Mouse (Mus musculus): ENCODE measurements around the gene Apobec1.
"Not testable (repeated sequence)": the region's sequence is repeated elsewhere in the genome, so short reads cannot be mapped to it uniquely, and the experiment has no call there.

Gene Apobec1

DNA sequence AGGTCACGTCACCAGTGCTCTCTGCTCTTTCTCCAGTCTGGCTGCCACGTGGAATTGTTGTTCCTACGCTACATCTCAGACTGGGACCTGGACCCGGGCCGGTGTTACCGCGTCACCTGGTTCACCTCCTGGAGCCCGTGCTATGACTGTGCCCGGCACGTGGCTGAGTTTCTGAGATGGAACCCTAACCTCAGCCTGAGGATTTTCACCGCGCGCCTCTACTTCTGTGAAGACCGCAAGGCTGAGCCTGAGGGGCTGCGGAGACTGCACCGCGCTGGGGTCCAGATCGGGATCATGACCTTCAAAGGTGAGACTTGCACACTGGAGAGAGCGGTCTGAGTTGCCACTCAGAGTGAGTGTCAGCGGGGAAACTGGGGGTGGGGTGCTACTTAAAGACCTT lies 41.2 kb downstream of the Apobec1 start:
- in situ Hi-C loops (cut with MboI, MseI), result no loop called here

DNA sequence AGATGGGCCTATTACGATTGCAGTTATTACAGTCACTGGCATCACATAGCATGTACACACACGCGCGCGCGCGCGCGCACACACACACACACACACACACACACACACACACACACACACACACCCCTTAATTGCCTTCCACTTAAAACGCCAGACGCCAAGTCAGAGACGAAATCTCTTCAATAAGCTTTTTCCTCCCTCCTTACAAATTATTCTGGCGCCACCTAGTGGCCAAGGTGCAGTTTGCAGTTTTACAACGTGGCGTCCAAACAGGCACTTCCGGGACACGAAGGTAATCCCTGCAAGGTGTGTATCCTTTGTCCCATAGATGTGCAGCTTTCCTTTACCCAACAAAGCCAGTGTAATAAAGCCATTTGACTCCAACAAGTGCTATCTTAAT lies 41.8 kb downstream of the Apobec1 start:
- in situ Hi-C loops (cut with MboI, MseI), result no loop called here

DNA sequence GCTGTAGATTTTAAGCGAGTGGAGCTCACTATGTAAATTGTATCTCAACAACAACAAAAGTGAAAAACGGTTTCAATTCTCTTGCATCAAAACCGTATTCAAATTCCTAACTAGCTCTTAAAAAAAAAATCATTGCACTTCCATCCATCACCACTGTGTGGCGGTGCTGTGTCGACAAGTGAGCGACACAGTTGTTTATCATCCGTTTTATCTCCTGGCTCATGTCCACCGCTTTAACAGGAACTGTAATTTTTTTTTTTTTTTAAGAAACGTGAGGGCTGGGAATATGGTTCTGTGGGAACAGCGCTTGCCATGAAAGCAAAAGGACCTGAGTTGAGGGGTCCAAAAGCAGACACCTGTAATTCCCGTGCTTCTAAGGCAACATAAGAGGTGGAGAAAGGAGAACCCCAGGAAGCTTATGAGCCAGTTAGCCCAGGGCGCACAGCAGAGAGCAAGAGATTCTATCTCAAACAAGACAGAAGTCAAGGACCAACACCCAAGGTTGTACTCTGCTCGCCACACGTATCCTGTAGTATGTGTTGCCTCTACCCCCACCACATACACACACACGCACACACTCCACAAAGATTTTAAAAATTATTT lies 45.2 kb downstream of the Apobec1 start:
- in situ Hi-C loops (cut with MboI, MseI), result no loop called here

DNA sequence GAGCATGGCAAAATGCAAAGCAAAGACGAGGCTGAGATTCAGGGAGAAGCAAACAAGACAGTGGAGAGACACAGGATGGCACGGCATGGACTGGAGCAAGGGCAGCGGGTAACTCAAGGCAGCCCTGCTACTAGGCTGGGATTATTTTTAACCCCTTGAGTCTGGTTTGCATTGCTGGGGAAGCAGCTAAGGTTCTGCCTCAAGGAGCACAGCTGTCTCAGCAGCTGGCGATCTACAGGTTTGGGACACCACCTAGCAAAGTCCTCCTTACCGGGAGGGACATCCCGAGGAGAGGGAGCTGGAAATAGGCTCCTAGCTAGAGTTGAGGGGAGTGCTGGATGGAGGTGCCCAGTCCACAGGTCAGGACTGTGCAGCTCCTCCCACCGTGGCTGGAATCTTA lies 47.0 kb downstream of the Apobec1 start:
- in situ Hi-C loops (cut with MboI, MseI), result no loop called here

DNA sequence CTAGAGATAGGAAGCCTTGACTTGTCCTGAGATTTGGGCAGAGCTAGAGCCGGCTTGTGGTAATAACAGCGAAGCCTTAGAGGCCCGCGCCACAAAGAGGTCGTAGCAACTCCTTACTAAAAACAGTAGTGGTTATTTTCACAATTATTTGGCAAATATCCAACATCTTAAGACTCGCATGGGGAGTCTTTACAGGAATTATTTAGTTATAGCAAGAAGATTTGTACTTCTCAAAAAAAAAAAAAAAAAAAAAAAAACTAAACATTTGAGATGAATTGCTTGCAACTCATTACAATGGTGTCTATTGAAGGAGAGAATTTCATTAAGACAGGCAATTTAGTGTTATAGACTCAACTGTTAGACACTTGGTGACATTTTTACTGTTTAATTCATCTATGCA lies 48.1 kb downstream of the Apobec1 start:
- in situ Hi-C loops (cut with MboI, MseI), result no loop called here

DNA sequence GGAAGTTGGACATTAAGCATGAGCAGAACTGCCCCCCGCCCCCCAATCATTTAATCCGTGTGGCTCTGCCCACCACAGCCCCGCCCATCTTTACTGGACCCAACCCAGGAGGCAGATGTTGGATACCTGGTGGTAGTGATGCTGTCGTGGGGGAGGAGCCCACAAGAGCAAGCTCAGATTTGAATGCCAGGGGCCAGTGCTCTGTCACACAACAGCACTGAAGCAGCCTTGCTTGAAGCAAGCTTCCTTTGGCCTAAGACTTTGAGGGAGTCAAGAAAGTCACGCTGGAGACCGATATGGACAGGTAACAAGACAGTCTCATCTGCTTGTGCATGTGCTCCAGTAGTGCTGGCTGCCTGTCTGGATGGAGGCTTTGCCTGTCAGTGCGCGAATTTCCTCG lies 48.6 kb downstream of the Apobec1 start, which contains the start of gene Aicda:
TSS of gene Aicda (plus strand) at position 196 of the 400 bp plus-strand sequence.
- in situ Hi-C loops (cut with MboI, MseI), result no loop called here

DNA sequence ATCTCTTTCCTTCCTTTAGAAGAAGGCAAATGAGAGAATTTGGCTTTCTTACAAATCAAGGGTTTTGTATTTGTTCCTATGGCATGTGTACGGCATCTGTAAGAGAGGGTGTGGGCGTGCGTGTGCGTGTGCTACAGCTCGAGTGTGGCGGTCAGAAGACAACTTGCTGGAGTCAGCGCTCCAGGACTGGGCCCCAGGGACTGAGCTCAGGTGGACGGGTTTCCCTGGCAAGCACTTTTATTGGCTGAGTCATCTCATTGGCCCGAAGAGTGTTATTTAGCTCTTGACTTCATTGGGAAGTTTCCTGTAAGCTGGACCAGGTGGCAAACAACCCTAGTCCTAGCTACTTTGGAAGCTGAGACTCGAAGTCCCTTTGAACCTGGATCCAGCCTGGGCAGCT lies 56.3 kb downstream of the Apobec1 start:
- in situ Hi-C loops (cut with MboI, MseI), result no loop called here

DNA sequence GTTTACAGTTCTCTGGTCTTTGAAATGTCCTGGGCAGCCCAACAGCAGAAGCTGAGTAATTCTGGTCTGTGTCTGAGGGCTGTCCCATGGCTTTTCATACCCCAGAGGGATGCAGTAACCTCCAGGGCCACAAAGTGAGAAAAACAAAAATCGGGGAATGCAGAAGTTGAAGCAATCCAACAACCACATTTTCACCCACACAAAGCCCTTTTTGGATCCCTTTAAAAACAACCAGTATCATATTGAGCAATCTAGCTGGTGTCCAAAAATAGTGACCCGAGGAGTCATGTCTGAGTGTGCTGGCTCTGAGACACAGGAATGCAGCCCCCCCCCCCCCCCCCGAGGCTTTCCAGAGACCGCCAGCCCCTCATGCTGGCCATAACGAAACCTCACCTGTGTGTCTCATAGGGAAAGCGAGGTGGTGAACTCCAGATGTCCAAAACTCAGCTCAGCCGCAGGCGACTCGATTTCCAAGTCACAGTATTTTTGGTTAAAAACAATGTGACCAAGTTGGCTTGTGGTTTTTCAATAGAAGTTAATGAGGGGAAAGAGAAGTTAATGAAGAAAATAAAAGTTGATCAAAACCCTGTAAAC lies 56.9 kb downstream of the Apobec1 start:
- in situ Hi-C loops (cut with MboI, MseI), result no loop called here

DNA sequence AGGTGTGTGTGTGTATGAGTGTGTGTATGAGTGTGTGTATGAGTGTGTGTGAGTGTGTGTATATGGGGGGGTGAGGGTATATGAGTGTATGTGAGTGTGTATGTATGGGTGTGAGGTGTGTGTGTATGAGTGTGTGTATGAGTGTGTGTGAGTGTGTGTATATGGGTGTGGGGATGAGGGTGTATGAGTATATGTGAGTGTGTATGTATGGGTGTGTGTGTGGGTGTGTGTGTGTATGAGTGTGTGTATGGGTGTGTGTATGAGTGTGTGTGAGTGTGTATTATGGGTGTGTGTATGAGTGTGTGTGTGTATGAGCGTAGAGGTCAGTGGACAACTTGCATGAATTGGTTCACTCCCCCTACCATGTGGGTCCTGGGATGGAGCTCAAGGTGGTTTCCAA lies 57.6 kb downstream of the Apobec1 start:
- in situ Hi-C loops (cut with MboI, MseI), result no loop called here

DNA sequence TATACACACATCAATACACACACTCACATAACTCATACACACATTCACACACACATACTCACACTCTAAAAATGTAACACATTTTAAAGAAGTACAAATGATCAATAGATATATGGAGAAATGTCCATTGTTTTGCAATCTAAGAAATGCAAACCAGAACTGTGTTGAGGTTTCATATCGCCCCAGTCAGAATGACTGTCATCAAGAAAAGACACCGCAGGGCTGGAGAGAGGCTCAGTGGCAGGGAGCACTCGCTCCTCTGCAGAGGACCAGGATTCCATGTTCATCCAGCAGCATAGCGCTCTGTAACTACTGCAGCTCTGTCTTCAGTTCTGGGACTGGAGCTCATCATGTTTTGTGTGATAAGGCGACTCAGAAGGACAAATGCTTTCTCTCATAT lies 58.7 kb downstream of the Apobec1 start:
- in situ Hi-C loops (cut with MboI, MseI), result no loop called here

DNA sequence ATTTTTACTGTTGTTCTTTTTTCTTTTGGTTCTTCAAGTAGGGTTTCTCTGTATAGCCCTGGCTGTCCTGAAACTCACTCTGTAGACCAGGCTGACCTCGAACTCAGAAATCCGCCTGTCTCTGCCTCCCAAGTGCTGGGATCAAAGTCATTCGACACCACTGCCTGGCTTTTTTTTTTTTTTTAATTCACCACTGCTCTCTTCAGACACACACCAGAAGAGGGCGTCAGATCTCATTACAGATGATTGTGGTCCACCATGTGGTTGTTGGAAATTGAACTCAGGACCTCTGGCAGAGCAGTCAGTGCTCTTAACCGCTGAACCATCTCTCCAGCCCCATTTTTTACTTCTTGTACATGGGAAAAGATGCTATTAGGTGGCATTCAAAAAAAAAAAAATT lies 59.8 kb downstream of the Apobec1 start:
- in situ Hi-C loops (cut with MboI, MseI), result not testable (repeated sequence)

DNA sequence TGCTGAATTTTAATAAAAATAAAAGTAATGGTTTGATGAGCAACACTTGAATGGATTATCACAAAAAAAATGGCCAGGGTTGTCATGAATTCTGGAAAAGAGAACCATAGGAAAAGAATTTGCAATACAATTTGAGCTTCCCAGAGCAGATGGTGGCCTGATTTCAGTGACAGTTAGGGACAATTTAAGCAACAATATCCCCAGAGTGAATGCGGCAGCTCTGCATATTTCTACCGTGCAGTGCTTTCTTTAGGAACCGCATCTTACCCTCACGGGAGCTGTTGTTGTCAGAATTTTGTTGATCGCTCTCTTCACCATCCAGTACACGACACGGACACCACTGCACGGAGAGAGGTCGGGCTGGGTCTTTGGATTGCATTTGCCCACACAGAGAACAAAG lies 62.7 kb downstream of the Apobec1 start:
- in situ Hi-C loops (cut with MboI, MseI), result no loop called here

DNA sequence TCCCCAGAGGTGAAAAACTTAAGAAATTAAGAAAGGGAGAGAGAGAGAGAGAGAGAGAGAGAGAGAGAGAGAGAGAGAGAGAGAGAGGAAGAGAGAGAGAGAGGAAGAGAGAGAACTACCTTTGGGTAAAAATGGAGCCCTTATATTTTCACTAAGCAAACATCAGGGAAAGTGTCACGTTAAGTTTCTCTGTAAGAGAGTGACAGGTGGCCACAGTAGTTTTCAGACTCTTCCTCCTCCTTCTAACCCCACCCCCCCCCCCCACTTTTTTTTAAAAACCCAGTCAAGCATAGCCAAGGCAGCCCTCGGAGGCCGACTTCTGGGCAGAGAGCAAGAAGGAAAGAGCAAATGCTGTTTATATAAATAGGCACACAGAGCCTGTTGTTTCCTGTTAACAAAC lies 68.2 kb downstream of the Apobec1 start:
- in situ Hi-C loops (cut with MboI, MseI), result no loop called here

DNA sequence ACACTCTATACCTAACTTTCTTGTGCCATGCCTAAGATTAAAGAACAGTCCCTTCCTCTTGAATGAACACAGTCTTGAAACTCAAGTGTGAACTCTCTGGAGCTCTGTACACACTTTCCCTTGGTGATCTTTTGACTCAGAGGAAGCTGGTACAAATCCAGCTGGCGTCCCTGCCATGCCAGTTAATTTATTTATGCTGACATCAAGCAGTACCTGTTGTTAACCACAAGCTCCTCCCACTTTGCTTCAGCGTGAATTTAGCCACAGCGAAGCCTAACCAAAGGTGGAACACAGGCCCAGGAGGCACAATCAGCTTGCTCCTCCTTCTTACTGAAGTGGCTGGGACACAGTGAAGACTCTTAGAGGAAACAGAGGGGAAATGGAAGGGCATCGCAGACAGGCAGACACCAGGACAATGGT lies 69.4 kb downstream of the Apobec1 start:
- in situ Hi-C loops (cut with MboI, MseI), result no loop called here

DNA sequence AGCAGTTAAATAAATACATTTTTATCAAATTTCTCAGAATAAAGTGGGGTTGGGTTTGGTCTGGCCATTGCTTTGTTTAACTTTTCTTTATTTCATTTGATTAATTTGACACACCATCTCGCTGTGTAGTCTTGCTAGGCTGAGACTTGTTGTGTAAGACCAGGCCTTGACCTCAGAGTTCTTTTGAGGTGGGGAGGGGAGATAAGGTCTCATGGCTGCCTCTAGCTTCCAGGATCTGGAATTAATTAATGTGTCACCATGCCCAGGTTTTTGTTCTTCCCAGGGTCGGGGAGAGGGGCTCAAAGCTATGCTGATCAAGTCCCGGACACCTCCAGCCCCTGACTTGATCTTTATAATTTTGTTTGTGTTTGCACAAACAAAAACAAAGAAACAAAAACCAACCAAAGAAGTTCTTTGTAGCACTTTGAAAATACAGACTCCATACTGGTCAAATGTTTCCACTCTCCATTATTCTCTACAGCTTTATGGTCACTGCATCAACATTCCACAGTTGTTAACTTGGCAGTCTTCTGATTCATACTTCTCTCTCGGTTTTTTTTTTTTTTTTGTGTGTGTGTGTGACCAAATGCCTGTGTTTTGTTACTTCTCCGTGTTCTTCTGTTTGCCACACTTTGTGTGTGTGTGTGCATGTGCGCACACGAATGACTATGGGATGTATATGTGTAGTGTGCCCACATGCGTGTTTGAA lies 70.6 kb downstream of the Apobec1 start:
- in situ Hi-C loops (cut with MboI, MseI), result no loop called here

DNA sequence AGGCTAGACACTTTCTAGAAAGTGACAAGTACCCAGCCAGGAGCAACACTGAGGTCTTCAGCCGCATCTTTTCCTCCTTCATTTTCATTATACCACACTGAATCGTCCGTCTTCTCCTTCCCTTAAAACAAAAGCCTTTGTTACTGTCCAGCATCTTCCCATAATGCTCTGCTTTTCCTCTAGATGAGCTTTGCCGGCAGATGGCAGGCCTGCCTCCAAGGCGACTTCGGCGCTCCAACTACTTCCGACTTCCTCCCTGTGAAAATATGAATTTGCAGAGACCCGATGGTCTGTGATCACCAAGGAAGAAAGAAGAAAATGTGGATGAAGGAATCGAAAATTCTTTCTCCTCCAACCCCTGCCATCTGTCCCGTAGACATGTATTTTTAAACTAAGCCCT lies 74.1 kb downstream of the Apobec1 start:
- in situ Hi-C loops (cut with MboI, MseI), result no loop called here
